Mouse (Mus musculus): ENCODE results near the gene Ttc34. TPM values are rescaled to one million over a fixed set of nuclear protein-coding genes. Genes with fewer than 3 reads are reported as not detected.

Gene Ttc34
- total RNA-seq, 2 experiments from 2014 or later: not detected

GRCm38 (mm10) chr4:154910606-154911522 is 73.6 kb downstream of the Ttc34 start:
- no peak for DNase-seq
- intact Hi-C loops (cut with DNase I): no loop called here
- H3K4me3 ChIP-seq: no peak overlapping the region
- peak overlapping the region; percentile 1; the same call in 1 of the 2 replicates for H3K27ac ChIP-seq
- no peak for TF ChIP-seq CTCF (IDR thresholded peaks at IDR 0.05)

- H3K4me3 ChIP-seq: no peak overlapping the region
- DNase-seq: no peak
- TF ChIP-seq CTCF (IDR thresholded peaks at IDR 0.05): no peak
- no peak overlapping the region for H3K27ac ChIP-seq
- intact Hi-C loops (cut with DNase I): no loop called here
These were observed 74.4 kb downstream of the Ttc34 start for GRCm38 (mm10) chr4:154911644-154912043.

- Histone ChIP-seq H3K4me3 (no peak overlapping the region), H3K27ac (no peak overlapping the region)
- no peak for DNase-seq
- intact Hi-C loops (cut with DNase I): no loop called here
- TF ChIP-seq CTCF (IDR thresholded peaks at IDR 0.05): no peak
These were observed 76.6 kb downstream of the Ttc34 start for GRCm38 (mm10) chr4:154913845-154914244.

GRCm38 (mm10) chr4:154914252-154914651 is 77.0 kb downstream of the Ttc34 start:
- intact Hi-C loops (cut with DNase I): no loop called here
- no peak for TF ChIP-seq CTCF (IDR thresholded peaks at IDR 0.05)
- Histone ChIP-seq H3K27ac (no peak overlapping the region), H3K4me3 (no peak overlapping the region)
- DNase-seq: no peak

GRCm38 (mm10) chr4:154914707-154915106 is 77.4 kb downstream of the Ttc34 start:
- no peak for DNase-seq
- Histone ChIP-seq H3K4me3 (no peak overlapping the region), H3K27ac (no peak overlapping the region)
- intact Hi-C loops (cut with DNase I): no loop called here
- TF ChIP-seq CTCF (IDR thresholded peaks at IDR 0.05): no peak

GRCm38 (mm10) chr4:154915286-154915685 is 78.0 kb downstream of the Ttc34 start:
- TF ChIP-seq CTCF (IDR thresholded peaks at IDR 0.05): no peak
- DNase-seq: no peak
- intact Hi-C loops (cut with DNase I): no loop called here
- Histone ChIP-seq H3K27ac (no peak overlapping the region), H3K4me3 (no peak overlapping the region)

GRCm38 (mm10) chr4:154916662-154917061 is 79.4 kb downstream of the Ttc34 start:
- no peak for TF ChIP-seq CTCF (IDR thresholded peaks at IDR 0.05)
- H3K4me3 ChIP-seq: no peak overlapping the region
- H3K27ac ChIP-seq: no peak overlapping the region
- intact Hi-C loops (cut with DNase I): no loop called here
- no peak for DNase-seq

Other genes starting within 250 kb of the Ttc34 start
- gene Prdm16, start 200.6 kb upstream of the Ttc34 start, total RNA-seq (2021): 1 to 10 TPM; 2.2 to 3.0 TPM
- not detected for gene Actrt2, start 169.6 kb upstream of the Ttc34 start, total RNA-seq (2021)
- not detected for gene Mmel1, start 32.1 kb downstream of the Ttc34 start, total RNA-seq (2021)
- 100 to 1,000 TPM in 1 of 2 experiments, 10 to 100 TPM in 1; 67.9 to 100 TPM for gene Fam213b, start 61.7 kb downstream of the Ttc34 start, total RNA-seq (2021)
- 1 to 10 TPM; 1.1 to 2.5 TPM for gene Tnfrsf14, start 91.1 kb downstream of the Ttc34 start, total RNA-seq (2021)
- gene Hes5, start 123.5 kb downstream of the Ttc34 start, total RNA-seq (2021): not detected
- gene Pank4, start 126.7 kb downstream of the Ttc34 start, total RNA-seq (2021): 10 to 100 TPM; 33.8 to 43.6 TPM
- gene Plch2, start 219.3 kb downstream of the Ttc34 start, total RNA-seq (2021): under 1 TPM in 1 of 2 experiments, not detected in 1; 0.38 TPM
- 10 to 100 TPM; 12.9 to 17.9 TPM for gene Pex10, start 229.6 kb downstream of the Ttc34 start, total RNA-seq (2021)
- 10 to 100 TPM; 54.8 to 59.3 TPM for gene Rer1, start 248.9 kb downstream of the Ttc34 start, total RNA-seq (2021)
- gene Morn1, start 249.1 kb downstream of the Ttc34 start, total RNA-seq (2021): 1 to 10 TPM; 1.3 TPM